Mouse (Mus musculus) kidney, postnatal 0 days (tissue): Measurements from ENCODE around the gene Tmem44. TPM values are rescaled to one million over a fixed set of nuclear protein-coding genes. Genes with fewer than 3 reads are reported as not detected.

Experiments
- ATAC-seq: fragments of 200-750 bp; cut with Nextera tagmentation; replicated peaks from 2 replicates; pipeline ENCODE4 v1.8.0; 2017; ENCODE audit warnings: low read depth, moderate number of reproducible peaks, moderate TSS enrichment, moderate library complexity; ENCODE audit not compliant: low FRiP score
- DNase-seq: peaks from one replicate; pipeline ENCODE4 v3.0.0-alpha.2; 2016; ENCODE audit warnings: low spot score
- H3K27ac ChIP-seq: fragments of 300-500 bp; sonication (generic); 2 replicates; pipeline ENCODE4 v1.5.1; 2014; ENCODE audit warnings: mild to moderate bottlenecking
- H3K27me3 ChIP-seq: fragments of 300-500 bp; sonication (generic); 2 replicates; pipeline ENCODE4 v1.6.1; 2014; ENCODE audit warnings: low read length, mixed read lengths; ENCODE audit not compliant: insufficient read depth
- H3K36me3 ChIP-seq: fragments of 300-500 bp; sonication (generic); 2 replicates; pipeline ENCODE4 v1.6.1; 2014; ENCODE audit warnings: low read length, mixed read lengths; ENCODE audit not compliant: insufficient read depth
- H3K4me1 ChIP-seq: fragments of 300-500 bp; sonication (generic); replicated peaks from 2 replicates; pipeline ENCODE4 v1.6.1; 2014; ENCODE audit warnings: antibody characterized with exemption, low read length, mixed read lengths; ENCODE audit not compliant: insufficient read depth
- H3K4me2 ChIP-seq: fragments of 300-500 bp; sonication (generic); 2 replicates; pipeline ENCODE4 v1.6.1; 2014; ENCODE audit warnings: mild to moderate bottlenecking, low read length, moderate library complexity, mixed read lengths
- H3K4me3 ChIP-seq: fragments of 300-500 bp; sonication (generic); replicated peaks from 2 replicates; pipeline ENCODE4 v1.5.1; 2014; ENCODE audit warnings: low read depth, low read length
- H3K9ac ChIP-seq: fragments of 300-500 bp; sonication (generic); 2 replicates; pipeline ENCODE4 v1.6.1; 2014; ENCODE audit warnings: low read depth, low read length
- H3K9me3 ChIP-seq: fragments of 300-500 bp; sonication (generic); replicated peaks from 2 replicates; pipeline ENCODE4 v1.6.1; 2016; ENCODE audit warnings: low read length, inconsistent platforms, mixed read lengths
- CTCF ChIP-seq: IDR thresholded peaks from 2 replicates; pipeline ENCODE4 v1.5.1; 2016; ENCODE audit warnings: antibody characterized with exemption, low read depth, mild to moderate bottlenecking, moderate library complexity
- WGBS: fragments of 180-500 bp; shearing (Covaris S2); extraction: QIAGEN DNeasy Blood & Tissue Kit; methylation state at CpG from one replicate; pipeline ENCODE4 v1.1.7; 2014; 5-methylcytosine and 5-hydroxymethylcytosine counted together
- polyA plus RNA-seq: library from polyadenylated mRNA; unstranded; fragments of >200 nt; fragmentation: Nextera tagmentation; extraction: Ambion mirVana; gene quantifications from 2 replicates; pipeline ENCODE4 v1.2.1, GENCODE M21; 2015

Gene Tmem44
- polyA plus RNA-seq, 1 experiment from 2014 or later = 13.8 TPM

DNA sequence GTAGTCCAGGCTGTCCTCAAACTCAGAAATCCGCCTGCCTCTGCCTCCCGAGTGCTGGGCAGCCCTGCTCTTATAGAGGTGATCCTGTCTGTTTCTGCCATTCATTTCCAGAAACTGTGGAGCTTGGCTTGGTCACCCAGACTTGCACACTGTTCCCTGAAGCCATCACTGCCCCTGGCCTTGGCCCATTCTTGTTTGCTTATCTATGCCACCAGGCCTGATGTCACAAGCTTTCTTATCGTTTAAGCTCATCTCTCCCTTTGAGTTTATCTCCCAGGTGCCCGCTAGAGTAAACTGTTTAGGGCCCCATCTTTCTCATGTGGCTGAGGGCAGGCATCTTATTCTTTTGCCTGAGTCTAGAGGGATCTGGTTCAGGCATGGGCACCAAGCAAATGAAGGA is 5.9 kb downstream of the Tmem44 start:
- TF ChIP-seq CTCF = no peak
- 94% methylated on average over 4 of the region's 4 CpGs for WGBS
- no peaks in the 10 kb centered on the region for H3K4me1 ChIP-seq
- no peak overlapping the region for H3K4me2 ChIP-seq
- DNase-seq (no peak), ATAC-seq (no peak)
- H3K4me3 ChIP-seq = no peak overlapping the region
- no peak overlapping the region for H3K9ac ChIP-seq
- no peak overlapping the region for H3K27ac ChIP-seq
- H3K36me3 ChIP-seq = no peaks in the 10 kb centered on the region
- no peaks in the 10 kb centered on the region; the same call in 1 of the 2 replicates for H3K9me3 ChIP-seq
- H3K27me3 ChIP-seq = no peaks in the 10 kb centered on the region

DNA sequence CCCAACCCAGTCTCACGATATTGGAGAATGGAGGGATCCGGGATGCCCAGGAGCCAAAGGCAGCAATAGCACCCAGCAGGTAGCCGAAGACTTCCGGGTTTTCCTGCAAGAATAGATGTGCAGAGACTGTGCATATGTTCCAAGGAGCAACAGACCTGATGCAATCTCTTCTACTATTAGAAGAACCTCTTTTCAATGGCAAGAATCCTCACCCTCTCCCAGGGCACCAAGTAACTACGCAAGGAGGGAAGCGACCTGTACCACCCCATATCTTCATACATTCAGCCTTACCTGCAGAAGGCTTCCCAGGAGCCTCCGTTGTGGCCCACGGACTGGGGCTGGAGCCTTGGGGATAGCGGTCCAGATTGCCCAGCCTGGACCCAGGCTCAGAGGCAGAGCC is 7.3 kb downstream of the Tmem44 start:
- Histone ChIP-seq H3K4me2 (no peak overlapping the region), H3K27me3 (no peaks in the 10 kb centered on the region), H3K9ac (no peak overlapping the region), H3K9me3 (no peaks in the 10 kb centered on the region; the same call in 1 of the 2 replicates), H3K27ac (no peak overlapping the region), H3K4me3 (no peak overlapping the region), H3K36me3 (no peaks in the 10 kb centered on the region), H3K4me1 (no peaks in the 10 kb centered on the region)
- DNase-seq = no peak
- no peak for TF ChIP-seq CTCF
- no peak for ATAC-seq
- WGBS = 91% methylated on average over 9 of the region's 9 CpGs

DNA sequence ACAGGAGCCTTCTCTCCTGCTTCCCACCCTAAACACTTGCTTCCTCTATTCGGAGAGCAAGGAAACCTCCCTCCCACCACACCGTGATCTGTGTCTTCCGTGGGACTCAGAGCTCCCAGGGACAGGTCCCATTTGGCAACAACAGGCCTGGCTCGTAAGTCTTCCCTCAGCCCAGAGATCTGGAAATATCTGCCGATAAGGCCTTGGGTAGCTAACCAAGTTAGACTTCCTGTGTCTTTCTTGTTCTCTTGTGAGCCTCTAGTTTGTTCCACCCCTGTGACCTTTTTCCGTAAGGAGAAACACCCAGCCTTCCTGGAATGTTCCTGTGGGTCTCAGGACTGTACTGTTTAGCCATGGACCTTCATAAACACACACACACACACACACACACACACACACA is 7.8 kb downstream of the Tmem44 start:
- ATAC-seq (no peak), DNase-seq (no peak)
- H3K36me3 ChIP-seq = no peaks in the 10 kb centered on the region
- no peak overlapping the region for H3K27ac ChIP-seq
- H3K27me3 ChIP-seq = no peaks in the 10 kb centered on the region
- H3K4me1 ChIP-seq = no peaks in the 10 kb centered on the region
- no peak overlapping the region for H3K9ac ChIP-seq
- no peak for TF ChIP-seq CTCF
- 69% methylated on average over 6 of the region's 6 CpGs for WGBS
- H3K4me3 ChIP-seq = no peak overlapping the region
- no peak overlapping the region for H3K4me2 ChIP-seq
- no peaks in the 10 kb centered on the region; the same call in 1 of the 2 replicates for H3K9me3 ChIP-seq

DNA sequence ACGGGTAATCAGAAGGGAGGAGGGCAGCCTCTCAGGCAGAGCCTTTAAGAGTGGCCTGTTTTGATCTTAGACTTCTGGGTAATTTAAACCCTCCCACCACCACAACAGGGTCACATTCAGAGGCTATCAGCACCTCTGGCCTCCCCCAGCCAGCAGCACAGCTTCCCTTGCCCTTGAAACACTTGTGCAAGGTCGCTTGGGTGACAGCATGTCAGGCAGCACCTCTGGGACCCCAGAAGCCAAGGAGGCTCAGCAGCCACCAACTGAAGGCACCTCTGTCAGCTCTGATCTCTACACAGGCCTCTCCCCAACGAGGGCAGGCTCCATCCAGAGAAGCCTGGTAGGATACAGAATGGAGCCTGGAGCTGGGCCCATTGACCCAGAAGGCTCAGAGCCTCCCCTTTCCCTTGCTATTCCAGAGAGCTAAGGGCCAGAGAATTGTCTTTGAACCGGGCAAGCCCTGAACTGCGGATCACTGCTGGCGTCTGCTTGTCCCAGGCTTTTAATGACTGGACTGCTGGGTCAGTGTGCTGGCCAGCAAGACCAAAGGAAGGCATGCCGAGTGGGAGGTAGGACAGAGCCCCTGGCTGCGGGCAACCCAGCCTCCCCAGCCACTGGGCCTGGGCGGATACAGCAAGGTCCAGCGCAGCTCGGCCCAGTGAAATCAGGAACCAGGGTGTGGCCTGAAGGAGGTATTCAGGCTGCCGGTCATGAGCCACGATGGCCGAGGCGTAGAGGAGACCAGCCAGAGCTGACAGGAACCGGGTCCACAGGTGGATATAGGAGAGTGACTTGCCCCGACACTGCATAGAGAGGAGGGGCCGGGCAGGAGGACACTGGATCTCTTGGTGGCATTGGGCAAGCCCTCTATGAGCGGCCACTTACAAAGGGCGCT is 10.3 kb downstream of the Tmem44 start:
- no peak overlapping the region for H3K4me3 ChIP-seq
- 60% methylated on average over 20 of the region's 20 CpGs for whole genome bisulfite sequencing
- no peaks in the 10 kb centered on the region for H3K36me3 ChIP-seq
- no peaks in the 10 kb centered on the region for H3K9me3 ChIP-seq
- H3K27me3 ChIP-seq = no peaks in the 10 kb centered on the region
- no peak for TF ChIP-seq CTCF
- H3K4me1 ChIP-seq = no peaks in the 10 kb centered on the region
- H3K27ac ChIP-seq = no peak overlapping the region
- H3K4me2 ChIP-seq = peak overlapping the region; percentile 28; the same call in 1 of the 2 replicates
- DNase-seq (no peak), ATAC-seq (peak; percentile 51)
- H3K9ac ChIP-seq = no peak overlapping the region

DNA sequence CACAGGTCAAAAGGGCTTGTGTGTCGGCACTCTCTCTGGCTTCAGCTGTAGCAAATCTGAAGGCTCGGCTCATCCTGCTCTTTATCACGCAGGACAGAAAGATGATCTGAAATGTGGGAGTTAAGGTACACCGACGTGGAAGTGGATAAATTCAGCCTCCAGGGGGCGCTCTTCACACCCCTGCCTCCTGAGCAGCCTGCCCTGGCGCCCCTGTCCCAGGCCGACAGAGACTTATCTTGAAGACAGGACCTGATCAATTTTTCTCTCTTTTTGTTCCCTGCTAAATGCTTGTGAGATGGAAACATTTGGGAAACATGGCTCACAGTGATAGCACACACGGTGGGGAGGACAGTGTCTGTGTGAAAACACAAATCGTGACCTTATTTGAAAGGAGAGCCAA is 11.2 kb downstream of the Tmem44 start:
- DNase-seq = peak; percentile 60
- 29% methylated on average over 10 of the region's 10 CpGs for WGBS
- TF ChIP-seq CTCF = peak; percentile 86

DNA sequence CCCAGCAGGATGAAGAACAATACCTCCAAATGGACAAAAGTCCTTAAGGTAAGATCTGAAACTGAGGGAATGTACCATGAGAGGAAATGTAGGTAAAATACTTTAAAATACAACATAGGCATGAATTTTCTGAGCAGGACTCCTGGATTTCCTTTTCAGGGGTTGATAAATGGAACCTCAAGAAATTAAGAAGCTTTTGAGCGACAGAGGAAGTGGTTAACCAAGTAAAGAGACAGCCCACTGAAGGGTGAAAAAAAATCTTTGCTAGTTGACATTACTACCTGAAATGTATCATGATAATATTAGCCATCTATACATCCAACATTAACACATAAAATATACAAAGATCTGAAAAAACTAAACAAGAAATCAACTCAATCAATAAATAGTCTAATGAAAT is 15.6 kb downstream of the Tmem44 start:
- H3K27me3 ChIP-seq = no peaks in the 10 kb centered on the region
- H3K9ac ChIP-seq = no peak overlapping the region
- DNase-seq (no peak), ATAC-seq (no peak)
- 88% methylated on average over 1 of the region's 1 CpGs for WGBS
- H3K4me1 ChIP-seq = no peaks in the 10 kb centered on the region
- no peak overlapping the region for H3K27ac ChIP-seq
- no peaks in the 10 kb centered on the region for H3K9me3 ChIP-seq
- TF ChIP-seq CTCF = no peak
- H3K36me3 ChIP-seq = no peaks in the 10 kb centered on the region
- H3K4me3 ChIP-seq = no peak overlapping the region
- H3K4me2 ChIP-seq = no peak overlapping the region

More for the DNA sequence above, 11.2 kb downstream of the Tmem44 start:
- Histone ChIP-seq H3K9ac (no peak overlapping the region), H3K4me1 (no peaks in the 10 kb centered on the region), H3K4me3 (no peak overlapping the region), H3K9me3 (no peaks in the 10 kb centered on the region), H3K27me3 (no peaks in the 10 kb centered on the region), H3K4me2 (no peak overlapping the region), H3K36me3 (no peaks in the 10 kb centered on the region), H3K27ac (no peak overlapping the region)
- ATAC-seq = no peak
